Mouse (Mus musculus) mature B cell (primary cell): Measurements from ENCODE around the gene Grip1.

ENCODE experiments used
- in situ Hi-C: fragments of 300-500 bp; cut with MboI; formaldehyde crosslinking; loops from 2 replicates; pipeline ENCODE4 v1.14.3; 2019

Grip1 gene

GRCm38 (mm10) chr10:119666386-119666785 lies 212.8 kb downstream of the Grip1 start:
- in situ Hi-C loops: no loop called here

DNA sequence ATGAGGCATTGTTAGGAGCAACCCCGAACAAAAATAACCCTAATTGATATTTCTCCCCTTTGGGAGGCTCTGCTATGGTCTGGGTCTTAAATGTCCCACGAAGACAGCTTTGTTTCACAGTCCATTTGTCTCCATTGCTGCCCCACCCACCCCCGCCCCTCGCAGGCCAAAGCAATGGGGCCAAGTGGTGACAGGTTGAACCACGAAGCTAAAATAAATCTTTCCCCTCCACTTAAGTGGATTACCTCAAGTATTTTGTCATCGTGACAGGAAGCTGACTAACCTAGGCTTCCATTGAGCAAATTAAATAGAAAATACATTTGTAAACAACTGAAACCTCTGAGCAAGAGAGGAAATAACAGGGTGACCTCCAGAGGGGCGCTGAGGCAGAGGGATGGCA lies 216.8 kb downstream of the Grip1 start:
- in situ Hi-C loops: no loop called here

- in situ Hi-C loops: no loop called here
These were observed 230.8 kb downstream of the Grip1 start for GRCm38 (mm10) chr10:119684377-119684826.

DNA sequence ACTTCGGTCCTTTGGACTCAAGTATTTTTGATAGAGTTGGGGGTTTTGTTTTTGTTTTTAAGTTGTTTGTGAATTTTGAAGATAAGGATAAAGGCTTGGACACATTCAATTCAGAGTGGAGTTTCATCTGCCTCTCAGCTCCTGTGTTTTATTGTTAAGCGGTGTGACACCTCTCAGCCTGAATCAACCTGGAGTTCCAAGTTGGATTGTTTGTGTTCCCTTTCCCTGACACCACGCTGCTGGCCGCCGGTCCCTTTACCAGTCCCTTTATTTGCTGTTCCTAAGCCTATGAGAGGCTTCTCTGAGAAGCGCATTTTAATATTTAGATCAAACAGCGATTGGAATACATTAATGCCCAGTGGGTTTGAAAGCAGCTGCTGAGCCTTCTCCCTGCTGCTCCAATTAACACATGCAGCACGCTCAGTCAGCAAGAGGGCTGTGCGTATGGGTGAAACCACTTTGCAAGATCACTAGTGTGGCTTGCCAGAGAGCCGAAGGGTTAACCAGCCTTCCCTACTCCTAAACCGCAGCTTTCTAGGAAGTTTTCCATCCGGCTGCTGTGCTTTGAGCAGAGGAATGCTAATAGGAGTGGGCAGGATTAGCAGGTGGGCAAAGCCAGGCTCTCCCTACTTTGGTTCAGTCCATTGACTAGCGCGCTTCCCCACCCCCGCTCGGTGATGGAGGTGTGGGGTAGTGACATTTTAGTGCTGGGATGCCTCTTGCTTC lies 237.9 kb downstream of the Grip1 start:
- in situ Hi-C loops: no loop called here

- in situ Hi-C loops: no loop called here
These were observed 238.8 kb downstream of the Grip1 start for GRCm38 (mm10) chr10:119692284-119692890.

- in situ Hi-C loops: no loop called here
These were observed 239.8 kb downstream of the Grip1 start for GRCm38 (mm10) chr10:119693400-119693799.

DNA sequence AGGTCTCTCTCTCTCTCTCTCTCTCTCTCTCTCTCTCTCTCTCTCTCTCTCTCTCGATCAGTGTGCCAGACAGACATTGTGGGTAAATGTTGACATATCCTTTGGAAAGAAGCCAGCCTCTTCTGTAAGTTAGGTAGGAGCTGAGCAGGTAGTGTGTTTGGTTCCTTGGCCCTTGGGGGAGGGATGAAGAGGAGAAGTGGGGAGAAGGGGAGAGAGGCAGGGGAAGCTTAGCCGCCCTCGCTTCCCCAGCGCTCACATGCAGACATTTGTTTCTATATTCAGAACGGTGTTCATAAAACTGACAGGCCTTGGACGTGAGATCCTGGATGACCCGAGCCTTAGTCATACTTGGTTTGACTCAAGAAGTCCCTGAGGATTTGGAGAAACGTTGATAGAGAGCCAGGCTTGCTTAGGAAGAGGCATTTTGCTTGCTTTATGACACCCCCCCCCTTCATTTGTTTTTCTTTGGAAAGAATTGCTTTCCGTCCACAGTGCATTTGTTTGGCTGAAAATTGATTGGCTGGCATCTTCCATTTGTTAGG lies 243.7 kb downstream of the Grip1 start:
- in situ Hi-C loops: no loop called here

DNA sequence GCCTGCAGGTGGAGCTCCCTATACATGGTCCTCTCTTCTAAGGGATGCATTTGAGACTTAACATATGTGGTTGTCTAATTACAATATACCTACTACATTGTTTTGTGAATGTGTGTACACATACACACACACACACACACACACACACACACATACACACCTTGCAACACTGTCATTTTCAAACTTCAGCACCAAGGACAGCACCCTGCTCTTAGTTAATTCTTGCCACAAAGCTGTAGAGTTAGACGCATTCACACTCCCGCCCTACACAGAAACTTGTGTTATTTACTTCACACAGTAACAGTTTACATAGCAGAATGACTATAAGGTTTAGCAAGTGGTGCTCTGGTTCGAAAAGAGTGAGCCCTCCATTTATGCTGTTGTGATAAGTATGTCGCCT lies 251.7 kb downstream of the Grip1 start:
- in situ Hi-C loops: no loop called here

- in situ Hi-C loops: no loop called here
These were observed 252.7 kb downstream of the Grip1 start for GRCm38 (mm10) chr10:119706281-119706680.

- in situ Hi-C loops: no loop called here
These were observed 253.4 kb downstream of the Grip1 start for GRCm38 (mm10) chr10:119706983-119707382.

GRCm38 (mm10) chr10:119721887-119722286 lies 268.3 kb downstream of the Grip1 start:
- in situ Hi-C loops: no loop called here

DNA sequence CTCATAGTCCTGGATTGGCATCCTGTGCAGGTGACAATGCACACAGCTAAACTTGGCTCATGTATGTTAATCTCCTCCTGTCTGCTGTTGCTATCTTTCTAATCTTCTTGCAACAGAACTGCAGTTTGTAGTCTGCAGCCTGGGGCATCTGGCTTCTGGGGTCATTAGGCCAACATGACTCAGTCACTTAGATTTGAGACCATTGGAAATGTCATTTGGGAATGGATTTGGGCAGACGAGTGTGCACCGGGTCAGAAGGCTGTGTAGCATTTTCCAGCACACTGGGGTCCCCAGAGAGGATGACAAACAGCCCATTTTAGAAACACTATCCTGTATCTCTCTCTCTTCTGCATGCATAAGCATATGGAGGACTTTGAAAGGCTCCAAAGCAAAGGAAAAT lies 268.8 kb downstream of the Grip1 start:
- in situ Hi-C loops: no loop called here

- in situ Hi-C loops: no loop called here
These were observed 270.0 kb downstream of the Grip1 start for GRCm38 (mm10) chr10:119723671-119724070.

- in situ Hi-C loops: no loop called here
These were observed 271.7 kb downstream of the Grip1 start for GRCm38 (mm10) chr10:119725363-119725762.

DNA sequence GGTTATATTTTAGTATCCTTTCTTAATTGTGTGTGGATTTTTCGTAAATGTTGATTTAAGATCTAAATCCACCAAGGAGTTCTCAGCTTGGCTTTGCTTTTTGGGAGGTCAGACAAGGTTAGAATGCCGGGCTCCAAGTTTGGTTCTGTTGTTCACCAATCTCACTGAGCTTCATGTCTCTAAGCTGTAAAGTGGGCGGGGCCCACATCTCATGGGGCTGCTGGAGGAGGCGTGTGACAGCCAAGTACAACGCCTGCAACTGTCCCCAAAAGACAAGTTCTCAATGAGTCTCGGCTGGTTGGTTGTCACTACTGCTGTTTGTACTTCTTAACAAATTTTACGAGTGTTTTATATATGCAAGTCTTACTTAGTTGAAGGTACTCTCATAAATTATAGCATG lies 272.3 kb downstream of the Grip1 start:
- in situ Hi-C loops: no loop called here

GRCm38 (mm10) chr10:119726921-119727320 lies 273.3 kb downstream of the Grip1 start:
- in situ Hi-C loops: no loop called here

DNA sequence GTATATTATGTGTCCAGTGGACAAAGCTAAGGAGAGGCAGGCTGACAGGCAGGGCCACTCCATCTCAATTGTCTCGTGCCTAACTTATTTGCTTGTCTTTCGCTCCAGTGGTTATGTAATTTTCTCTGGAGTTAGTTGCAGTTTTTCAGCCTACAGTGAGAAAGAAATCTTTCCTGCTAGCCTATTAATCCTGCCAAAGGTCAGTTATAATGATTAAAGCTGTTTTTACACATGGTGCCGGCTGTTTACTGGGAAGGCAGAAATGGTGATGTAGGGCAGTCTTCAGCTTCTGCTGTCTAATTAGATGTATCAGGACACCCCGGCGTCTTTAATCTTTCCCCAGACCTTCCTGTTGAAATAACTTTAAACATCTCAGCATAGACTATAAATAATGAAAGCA lies 276.6 kb downstream of the Grip1 start:
- in situ Hi-C loops: no loop called here

- in situ Hi-C loops: no loop called here
These were observed 281.7 kb downstream of the Grip1 start for GRCm38 (mm10) chr10:119735011-119735992.

DNA sequence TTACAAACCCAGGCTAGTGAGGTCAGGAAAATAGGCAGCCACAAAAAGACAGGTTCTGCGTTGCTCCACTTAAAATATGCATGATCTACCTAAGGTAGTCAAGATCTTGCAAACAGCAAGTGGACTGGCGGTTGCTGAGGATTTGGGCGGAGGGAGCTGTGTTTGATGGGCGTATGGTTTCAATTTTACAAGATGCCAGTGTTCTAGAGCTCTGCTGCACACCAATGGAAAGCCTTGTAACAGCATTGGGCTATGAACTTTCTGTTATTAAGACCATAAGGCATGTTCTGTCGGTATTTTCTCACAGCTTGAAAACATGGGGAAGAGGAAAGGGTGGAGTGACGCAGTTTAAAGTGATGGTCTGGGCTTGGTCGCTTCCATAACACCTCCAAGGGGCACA lies 285.8 kb downstream of the Grip1 start:
- in situ Hi-C loops: no loop called here

- in situ Hi-C loops: no loop called here
These were observed 289.1 kb downstream of the Grip1 start for GRCm38 (mm10) chr10:119742722-119743121.

- in situ Hi-C loops: no loop called here
These were observed 298.8 kb downstream of the Grip1 start for GRCm38 (mm10) chr10:119752361-119752798.

GRCm38 (mm10) chr10:119756271-119756670 lies 302.6 kb downstream of the Grip1 start:
- in situ Hi-C loops: no loop called here
